Mouse (Mus musculus): ENCODE data around the gene Nckap1l. TPM values are rescaled to one million over a fixed set of nuclear protein-coding genes. Genes with fewer than 3 reads are reported as not detected.

Nckap1l gene
- polyA plus RNA-seq, 1 experiment from 2014 or later = 2.1 TPM

Other genes starting within 250 kb of the Nckap1l start
- gene Cbx5, start 214.0 kb upstream of the Nckap1l start, polyA plus RNA-seq (2016; fragmentation: Nextera tagmentation; extraction: Ambion mirVana) = 188 and 190 TPM in 2 replicates
- 1,137 and 1,149 TPM in 2 replicates for gene Hnrnpa1, start 213.4 kb upstream of the Nckap1l start, polyA plus RNA-seq (2016; fragmentation: Nextera tagmentation; extraction: Ambion mirVana)
- gene Nfe2, start 195.4 kb upstream of the Nckap1l start, polyA plus RNA-seq (2016; fragmentation: Nextera tagmentation; extraction: Ambion mirVana) = 5.1 and 5.4 TPM in 2 replicates
- 235 and 247 TPM in 2 replicates for gene Copz1, start 181.1 kb upstream of the Nckap1l start, polyA plus RNA-seq (2016; fragmentation: Nextera tagmentation; extraction: Ambion mirVana)
- gene Gpr84, start 143.2 kb upstream of the Nckap1l start, polyA plus RNA-seq (2016; fragmentation: Nextera tagmentation; extraction: Ambion mirVana) = 0.36 and 0.51 TPM in 2 replicates
- gene Zfp385a, start 113.7 kb upstream of the Nckap1l start, polyA plus RNA-seq (2016; fragmentation: Nextera tagmentation; extraction: Ambion mirVana) = 20.5 and 23.8 TPM in 2 replicates
- gene Itga5, start 87.0 kb upstream of the Nckap1l start, polyA plus RNA-seq (2016; fragmentation: Nextera tagmentation; extraction: Ambion mirVana) = 26.8 and 27.0 TPM in 2 replicates
- gene Gtsf1, start 23.3 kb upstream of the Nckap1l start, polyA plus RNA-seq (2016; fragmentation: Nextera tagmentation; extraction: Ambion mirVana) = not detected in 2 replicates
- not detected in 2 replicates for gene Gtsf2, start 5.3 kb upstream of the Nckap1l start, polyA plus RNA-seq (2016; fragmentation: Nextera tagmentation; extraction: Ambion mirVana)
- gene Pde1b, start 49.2 kb downstream of the Nckap1l start, polyA plus RNA-seq (2016; fragmentation: Nextera tagmentation; extraction: Ambion mirVana) = 51.6 and 54.2 TPM in 2 replicates
- gene Ppp1r1a, start 84.2 kb downstream of the Nckap1l start, polyA plus RNA-seq (2016; fragmentation: Nextera tagmentation; extraction: Ambion mirVana) = 55.2 and 56.1 TPM in 2 replicates
- not detected in 2 replicates for gene Glycam1, start 111.3 kb downstream of the Nckap1l start, polyA plus RNA-seq (2016; fragmentation: Nextera tagmentation; extraction: Ambion mirVana)

Measured in hindbrain, embryonic 12.5 days (tissue).